Mouse (Mus musculus): ENCODE measurements around the gene Lcn4.

GRCm38 (mm10) chr2:26661768-26662508 lies 9.1 kb downstream of the Lcn4 start:
- TF ChIP-seq CEBPB (IDR thresholded peaks at IDR 0.05; ENCODE audit: insufficient read depth, poor library complexity, severe bottlenecking) (no peak), TCF12 (IDR thresholded peaks at IDR 0.05; ENCODE audit: insufficient read depth, poor library complexity, severe bottlenecking) (no peak), SRF (IDR thresholded peaks at IDR 0.05; ENCODE audit: control insufficient read depth, insufficient read length, low read depth) (no peak), POLR2A (IDR thresholded peaks at IDR 0.05; ENCODE audit: insufficient read length, low read depth) (no peak), MYOG (IDR thresholded peaks at IDR 0.05; ENCODE audit: control insufficient read depth in 1 of 3, insufficient read depth in 1 of 3, insufficient read length in 2 of 3, low read depth in 2 of 3) (no peak), USF1 (IDR thresholded peaks at IDR 0.05; ENCODE audit: low read depth) (no peak), MAX (IDR thresholded peaks at IDR 0.05; ENCODE audit: low read depth) (no peak), E2F4 (IDR thresholded peaks at IDR 0.05; ENCODE audit: insufficient read depth) (no peak), MYOD1 (IDR thresholded peaks at IDR 0.05; ENCODE audit: control insufficient read depth in 1 of 3, insufficient read length in 2 of 3, low read depth in 2 of 3) (no peak)
